Mouse (Mus musculus) cerebellum, adult 2 months (tissue): ENCODE data around the gene Ccm2l. TPM values are rescaled to one million over a fixed set of nuclear protein-coding genes. Genes with fewer than 3 reads are reported as not detected.

ENCODE experiments used
- DNase-seq, 2 experiments: peaks; one replicate each; pipeline ENCODE4 v3.0.0; 2021
- H3K27ac ChIP-seq: fragments of 200-500 bp; 2 replicates; pipeline ENCODE4 v1.5.1; 2012; ENCODE audit warnings: low read length, control low read depth, inconsistent platforms; ENCODE audit not compliant: insufficient read depth
- H3K27me3 ChIP-seq: fragments of 200-500 bp; 2 replicates; pipeline ENCODE4 v1.6.1; 2012; ENCODE audit warnings: inconsistent platforms, mild to moderate bottlenecking, low read length, moderate library complexity; ENCODE audit not compliant: control insufficient read depth, insufficient read depth
- H3K4me1 ChIP-seq: fragments of 200-500 bp; 2 replicates; pipeline ENCODE4 v1.6.1; 2011; ENCODE audit warnings: low read length; ENCODE audit not compliant: control insufficient read depth, insufficient read depth
- H3K4me3 ChIP-seq: fragments of 200-500 bp; replicated peaks from 2 replicates; pipeline ENCODE3; 2011; ENCODE audit warnings: mild to moderate bottlenecking, low read depth, low read length, control low read depth; ENCODE audit not compliant: insufficient read depth
- CTCF ChIP-seq: fragments of 200-500 bp; IDR thresholded peaks from 2 replicates; pipeline ENCODE4 v1.5.1; 2011; ENCODE audit warnings: low read depth, mild to moderate bottlenecking, control low read depth, low read length, moderate library complexity, borderline replicate concordance; ENCODE audit not compliant: insufficient read depth
- POLR2A ChIP-seq: fragments of 200-500 bp; IDR thresholded peaks from 2 replicates; pipeline ENCODE4 v1.6.1; 2011; ENCODE audit warnings: low read length, control low read depth, borderline replicate concordance; ENCODE audit not compliant: insufficient read depth
- WGBS: fragments of 180-500 bp; shearing (Covaris S2); methylation state at CpG from one replicate; pipeline ENCODE4 v1.1.7; 2018; 5-methylcytosine and 5-hydroxymethylcytosine counted together
- polyA plus RNA-seq: library from polyadenylated mRNA; depleted of rRNA; stranded (reverse); fragments of >200 nt; gene quantifications from 2 replicates; pipeline ENCODE4 v1.2.3, GENCODE M21; 2012

The Ccm2l gene
- polyA plus RNA-seq, 1 experiment = 11.4 TPM

- Histone ChIP-seq H3K27ac (no peak overlapping the region), H3K4me3 (no peak overlapping the region), H3K27me3 (no peaks in the 10 kb centered on the region), H3K4me1 (peaks cover 5% of the 10 kb centered on the region; the same call in 1 of the 2 replicates)
- no peak for DNase-seq
- WGBS = 89% methylated on average over 10 of the region's 10 CpGs
- TF ChIP-seq POLR2A = no peak
- no peak for TF ChIP-seq CTCF
Measured at GRCm38 (mm10) chr2:153074651-153075050, 8.9 kb downstream of the Ccm2l start.

GRCm38 (mm10) chr2:153075961-153076360 lies 10.2 kb downstream of the Ccm2l start:
- no peak for DNase-seq
- H3K27me3 ChIP-seq = no peaks in the 10 kb centered on the region
- no peak overlapping the region for H3K4me3 ChIP-seq
- H3K27ac ChIP-seq = no peak overlapping the region
- no peak for TF ChIP-seq POLR2A
- no peak for TF ChIP-seq CTCF
- H3K4me1 ChIP-seq = peaks cover under 1% of the 10 kb centered on the region; the same call in 1 of the 2 replicates
- 74% methylated on average over 2 of the region's 2 CpGs for WGBS

GRCm38 (mm10) chr2:153080841-153081523 lies 15.2 kb downstream of the Ccm2l start:
- TF ChIP-seq POLR2A (no peak), CTCF (peak; percentile 95)
- Histone ChIP-seq H3K4me1 (no peaks in the 10 kb centered on the region), H3K4me3 (no peak overlapping the region), H3K27ac (no peak overlapping the region), H3K27me3 (no peaks in the 10 kb centered on the region)
- peak; percentile 74 to 85 for DNase-seq
- WGBS = 38% methylated on average over 32 of the region's 32 CpGs

- DNase-seq = no peak
- WGBS = 79% methylated on average over 6 of the region's 6 CpGs
- Histone ChIP-seq H3K4me1 (no peaks in the 10 kb centered on the region), H3K4me3 (no peak overlapping the region), H3K27ac (no peak overlapping the region), H3K27me3 (no peaks in the 10 kb centered on the region)
- TF ChIP-seq CTCF (no peak), POLR2A (no peak)
Measured at GRCm38 (mm10) chr2:153081866-153082265, 16.1 kb downstream of the Ccm2l start.

GRCm38 (mm10) chr2:153083275-153083674 lies 17.5 kb downstream of the Ccm2l start:
- H3K27ac ChIP-seq = no peak overlapping the region
- WGBS = 90% methylated on average over 8 of the region's 8 CpGs
- H3K4me1 ChIP-seq = no peaks in the 10 kb centered on the region
- no peak for DNase-seq
- no peaks in the 10 kb centered on the region for H3K27me3 ChIP-seq
- H3K4me3 ChIP-seq = no peak overlapping the region
- TF ChIP-seq POLR2A (no peak), CTCF (no peak)

- TF ChIP-seq CTCF = no peak
- no peak for TF ChIP-seq POLR2A
- 89% methylated on average over 4 of the region's 4 CpGs for WGBS
- Histone ChIP-seq H3K27me3 (no peaks in the 10 kb centered on the region), H3K4me1 (no peaks in the 10 kb centered on the region), H3K4me3 (no peak overlapping the region), H3K27ac (no peak overlapping the region)
- no peak for DNase-seq
Measured at GRCm38 (mm10) chr2:153083824-153084223, 18.1 kb downstream of the Ccm2l start.

GRCm38 (mm10) chr2:153084261-153084976 lies 18.7 kb downstream of the Ccm2l start:
- H3K27me3 ChIP-seq = no peaks in the 10 kb centered on the region
- 57% methylated on average over 7 of the region's 7 CpGs for WGBS
- no peak for TF ChIP-seq CTCF
- no peak for TF ChIP-seq POLR2A
- H3K4me1 ChIP-seq = no peaks in the 10 kb centered on the region
- H3K4me3 ChIP-seq = no peak overlapping the region
- H3K27ac ChIP-seq = no peak overlapping the region
- no peak for DNase-seq

GRCm38 (mm10) chr2:153085556-153085955 lies 19.8 kb downstream of the Ccm2l start:
- no peak overlapping the region for H3K4me3 ChIP-seq
- no peak overlapping the region for H3K27ac ChIP-seq
- no peak for TF ChIP-seq POLR2A
- TF ChIP-seq CTCF = no peak
- no peak for DNase-seq
- H3K4me1 ChIP-seq = no peaks in the 10 kb centered on the region
- no peaks in the 10 kb centered on the region for H3K27me3 ChIP-seq
- 92% methylated on average over 6 of the region's 6 CpGs for whole genome bisulfite sequencing
